Mouse (Mus musculus) A20 (cell line): ENCODE results near the gene Cavin1.

ENCODE experiments used
- DNase-seq: peaks from one replicate; pipeline ENCODE4 v3.0.0-alpha.2; 2011; ENCODE audit warnings: low read depth, low spot score

Cavin1 gene

GRCm38 (mm10) chr11:100981236-100981635, 10.5 kb upstream of the Cavin1 start:
- no peak for DNase-seq

GRCm38 (mm10) chr11:100980438-100980837, 9.8 kb upstream of the Cavin1 start:
- no peak for DNase-seq

- no peak for DNase-seq
Measured at GRCm38 (mm10) chr11:100979887-100980286, 9.2 kb upstream of the Cavin1 start.

GRCm38 (mm10) chr11:100975241-100975640, 4.6 kb upstream of the Cavin1 start:
- no peak for DNase-seq

- DNase-seq = no peak
Measured at GRCm38 (mm10) chr11:100974381-100974970, 3.8 kb upstream of the Cavin1 start.

GRCm38 (mm10) chr11:100973245-100973644, 2.6 kb upstream of the Cavin1 start:
- DNase-seq = no peak

- DNase-seq = no peak
Measured at GRCm38 (mm10) chr11:100971455-100971854, 768 bp upstream of the Cavin1 start.

GRCm38 (mm10) chr11:100969744-100970556, 737 bp downstream of the Cavin1 start:
- no peak for DNase-seq

- no peak for DNase-seq
Measured at GRCm38 (mm10) chr11:100969189-100969743, 1.4 kb downstream of the Cavin1 start.

GRCm38 (mm10) chr11:100968501-100968900, 2.2 kb downstream of the Cavin1 start:
- no peak for DNase-seq

- no peak for DNase-seq
Measured at GRCm38 (mm10) chr11:100967881-100968420, 2.7 kb downstream of the Cavin1 start.

- DNase-seq = no peak
Measured at GRCm38 (mm10) chr11:100967376-100967775, 3.3 kb downstream of the Cavin1 start.

GRCm38 (mm10) chr11:100965760-100966159, 4.9 kb downstream of the Cavin1 start:
- no peak for DNase-seq

GRCm38 (mm10) chr11:100964901-100965542, 5.7 kb downstream of the Cavin1 start:
- DNase-seq = no peak

GRCm38 (mm10) chr11:100964180-100964579, 6.5 kb downstream of the Cavin1 start:
- DNase-seq = no peak

GRCm38 (mm10) chr11:100963647-100964046, 7.0 kb downstream of the Cavin1 start:
- no peak for DNase-seq

- DNase-seq = no peak
Measured at GRCm38 (mm10) chr11:100962371-100962911, 8.2 kb downstream of the Cavin1 start.

- no peak for DNase-seq
Measured at GRCm38 (mm10) chr11:100960540-100960939, 10.1 kb downstream of the Cavin1 start.

- DNase-seq = no peak
Measured at GRCm38 (mm10) chr11:100959826-100960225, 10.9 kb downstream of the Cavin1 start.

- peak; percentile 70 for DNase-seq
Measured at GRCm38 (mm10) chr11:100959464-100959810, 11.2 kb downstream of the Cavin1 start.

- no peak for DNase-seq
Measured at GRCm38 (mm10) chr11:100958613-100959463, 11.8 kb downstream of the Cavin1 start.
